Mouse (Mus musculus): ENCODE results near the gene Pten.

GRCm38 (mm10) chr19:32807610-32808009 is 50.3 kb downstream of the Pten start:
- TF ChIP-seq CTCF (IDR thresholded peaks at IDR 0.05; ENCODE audit: extremely low read depth, insufficient read length, insufficient replicate concordance, low read depth, low read length): no peak
- no peak for TF ChIP-seq POLR2A (IDR thresholded peaks at IDR 0.05; ENCODE audit: low read depth, low read length)

Data from small intestine, adult 2 months (tissue).